28 mouse cellular contexts compared by ENCODE assay signal in the genomic region with DNA sequence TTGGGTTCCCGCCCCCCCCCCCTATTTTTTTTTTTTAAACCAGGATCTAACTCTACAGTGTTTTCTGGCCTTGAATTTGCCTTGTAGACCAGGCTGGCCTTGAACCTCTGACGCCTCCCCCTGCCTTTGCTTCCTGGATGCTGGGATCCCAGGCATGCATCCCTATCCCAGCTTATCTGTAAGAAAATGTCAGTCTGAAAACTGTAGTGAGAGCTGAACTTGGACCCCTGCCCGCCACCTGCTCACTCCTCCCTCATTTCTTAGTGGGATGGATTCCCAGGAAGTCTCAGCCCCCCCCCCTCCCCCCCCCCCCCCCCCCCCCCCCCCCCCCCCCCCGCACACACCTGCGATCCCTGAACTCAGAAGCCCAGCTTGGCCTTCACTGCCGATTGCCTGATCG. TPM values are rescaled to one million over a fixed set of nuclear protein-coding genes. Genes with fewer than 3 reads are reported as not detected.
DNase-seq lines count a peak whose midpoint lies in the region; ATAC-seq and TF ChIP-seq lines count a peak whose summit lies in the region.
"Had no signal": no experiment of that assay in that cellular context is flagged by ENCODE, and none has a peak within 500 bp of the region (broad histone marks: within the 10 kb centered on the region; RNA-seq: fewer than 3 reads in every experiment).

No protein-coding gene starts in this region.

- no peak overlapping the region for H3K9ac ChIP-seq in heart, postnatal 0 days (replicated peaks; ENCODE audit: low read depth, low read length)
- H3K9ac ChIP-seq in lung, embryonic 14.5 days, result no peak overlapping the region
- H3K9ac ChIP-seq in stomach, postnatal 0 days (ENCODE audit: low read length), result no peak overlapping the region
- H3K9ac ChIP-seq: forebrain, postnatal 0 days; heart, embryonic 13.5 days; hindbrain, embryonic 15.5 days; neural tube, embryonic 12.5 days had no signal

- DNase-seq in cerebellum, postnatal 10 days, result peak; percentile 26
- DNase-seq in cerebellum, adult 9-11 months, result no peak
- DNase-seq in heart, postnatal 0 days (ENCODE audit: low spot score), result no peak
- DNase-seq in heart, adult 9 months (ENCODE audit: low spot score in 2 of 2), result no peak
- DNase-seq in lung, embryonic 14.5 days, result no peak
- DNase-seq in lung, postnatal 10 days, result no peak
- DNase-seq in stomach, postnatal 0 days (ENCODE audit: low spot score), result no peak
- DNase-seq: adrenal gland, postnatal 25 days; cerebellum, adult 8-10 months; gastrocnemius, postnatal 36 days; kidney, postnatal 10 days; lung, postnatal 4 days; thymus, adult 18-20 months; thymus, postnatal 36 days had no signal

- H3K4me2 ChIP-seq in heart, postnatal 0 days (ENCODE audit: low read depth, low read length), result peak overlapping the region; percentile 37
- H3K4me2 ChIP-seq in lung, embryonic 14.5 days, result peak overlapping the region; percentile 34; the same call in 1 of the 2 replicates
- H3K4me2 ChIP-seq in stomach, postnatal 0 days (replicated peaks; ENCODE audit: low read depth), result peak overlapping the region; percentile 14; the same call in 1 of the 2 replicates
- H3K4me2 ChIP-seq: hindbrain, embryonic 15.5 days; liver, embryonic 11.5 days; neural tube, embryonic 12.5 days had no signal

- no peak overlapping the region for H3K27ac ChIP-seq in heart, postnatal 0 days (ENCODE audit: low read depth)
- no peak overlapping the region for H3K27ac ChIP-seq in lung, embryonic 14.5 days (ENCODE audit: low read depth)
- H3K27ac ChIP-seq in stomach, postnatal 0 days (replicated peaks), result no peak overlapping the region
- H3K27ac ChIP-seq: heart, embryonic 13.5 days; hindbrain, embryonic 15.5 days; left cerebral cortex, adult 2 months; neural tube, embryonic 12.5 days had no signal

- TF ChIP-seq EP300 in heart, postnatal 0 days (IDR thresholded peaks at IDR 0.05; ENCODE audit: low read depth), result no peak
- no peak for TF ChIP-seq EP300 in stomach, postnatal 0 days (optimal IDR thresholded peaks at IDR 0.05)

- H3K27me3 ChIP-seq in heart, postnatal 0 days (ENCODE audit: control insufficient read depth, insufficient read depth, low read length), result peaks cover 40% of the 10 kb centered on the region
- peaks cover 40% of the 10 kb centered on the region for H3K27me3 ChIP-seq in lung, embryonic 14.5 days (ENCODE audit: insufficient read depth, low read length)
- no peaks in the 10 kb centered on the region for H3K27me3 ChIP-seq in stomach, postnatal 0 days (ENCODE audit: control insufficient read depth, insufficient read depth, low read length)

- no peak for TF ChIP-seq CTCF in heart, postnatal 0 days (IDR thresholded peaks at IDR 0.05; ENCODE audit: low read depth)
- no peak for TF ChIP-seq CTCF in lung, embryonic 14.5 days (IDR thresholded peaks at IDR 0.05; ENCODE audit: low read depth)
- TF ChIP-seq CTCF in stomach, postnatal 0 days (IDR thresholded peaks at IDR 0.05; ENCODE audit: low read depth), result no peak

- no peak overlapping the region for H3K4me3 ChIP-seq in heart, postnatal 0 days (ENCODE audit: low read depth, low read length)
- H3K4me3 ChIP-seq in lung, embryonic 14.5 days (ENCODE audit: low read depth, low read length), result no peak overlapping the region
- H3K4me3 ChIP-seq in stomach, postnatal 0 days (ENCODE audit: low read depth, low read length), result no peak overlapping the region
- H3K4me3 ChIP-seq: hindbrain, embryonic 15.5 days; left cerebral cortex, adult 2 months; neural tube, embryonic 12.5 days had no signal

- ATAC-seq in heart, postnatal 0 days (ENCODE audit: insufficient read depth, low read depth), result no peak
- ATAC-seq in lung, embryonic 14.5 days (ENCODE audit: insufficient read depth), result no peak
- no peak for ATAC-seq in stomach, postnatal 0 days (ENCODE audit: low FRiP score, low TSS enrichment)
- ATAC-seq: forebrain, postnatal 0 days had no signal

- H3K36me3 ChIP-seq in heart, postnatal 0 days (replicated peaks; ENCODE audit: control insufficient read depth, insufficient read depth, low read length), result no peaks in the 10 kb centered on the region
- no peaks in the 10 kb centered on the region for H3K36me3 ChIP-seq in lung, embryonic 14.5 days (ENCODE audit: insufficient read depth)
- H3K36me3 ChIP-seq in stomach, postnatal 0 days (ENCODE audit: control insufficient read depth, insufficient read depth, low read length), result no peaks in the 10 kb centered on the region
- H3K36me3 ChIP-seq: heart, embryonic 13.5 days; hindbrain, embryonic 15.5 days; neural tube, embryonic 12.5 days had no signal

- no peaks in the 10 kb centered on the region for H3K9me3 ChIP-seq in heart, postnatal 0 days (replicated peaks; ENCODE audit: control insufficient read depth, low read length)
- H3K9me3 ChIP-seq in lung, embryonic 14.5 days (ENCODE audit: low read depth, low read length), result no peaks in the 10 kb centered on the region
- H3K9me3 ChIP-seq in stomach, postnatal 0 days (ENCODE audit: control insufficient read depth, low read length), result no peaks in the 10 kb centered on the region
- H3K9me3 ChIP-seq: heart, embryonic 13.5 days; hindbrain, embryonic 15.5 days; neural tube, embryonic 12.5 days had no signal

- peaks cover 17% of the 10 kb centered on the region for H3K4me1 ChIP-seq in heart, postnatal 0 days (ENCODE audit: control insufficient read depth, insufficient read depth)
- H3K4me1 ChIP-seq in lung, embryonic 14.5 days (ENCODE audit: insufficient read depth), result peaks cover 3% of the 10 kb centered on the region; the same call in 1 of the 2 replicates
- no peaks in the 10 kb centered on the region for H3K4me1 ChIP-seq in stomach, postnatal 0 days (replicated peaks; ENCODE audit: control insufficient read depth, insufficient read depth)

- 67% methylated on average over 5 of the region's 7 CpGs for WGBS in heart, postnatal 0 days
- 77% methylated on average over 6 of the region's 7 CpGs for WGBS in lung, embryonic 14.5 days
- WGBS in stomach, postnatal 0 days, result 62% methylated on average over 5 of the region's 7 CpGs

RNA-seq across cellular contexts. Expression of a gene that starts 3.4 kb away (rescaled TPM):
- 1.6 TPM in 1 of 2 replicates, not detected in the other for total RNA-seq in heart, postnatal 0 days (2014; rRNA removed; ENCODE audit: low replicate concordance)
- 1.3 and 1.7 TPM in 2 replicates for polyA plus RNA-seq in heart, postnatal 0 days (2015; fragmentation: Nextera tagmentation; extraction: Ambion mirVana)
- polyA plus RNA-seq in lung, embryonic 14.5 days (2014; fragmentation: Nextera tagmentation; extraction: Ambion mirVana), result 4.4 and 5.4 TPM in 2 replicates
- polyA plus RNA-seq in stomach, postnatal 0 days (2015; fragmentation: Nextera tagmentation; extraction: Ambion mirVana), result 208 and 229 TPM in 2 replicates
- total RNA-seq: common myeloid progenitor, adult 5-6 weeks; hematopoietic stem cell, adult 5-6 weeks had no signal

RNA-seq across cellular contexts. Expression of a gene that starts 25.3 kb away (rescaled TPM):
- total RNA-seq in heart, postnatal 0 days (2014; rRNA removed; ENCODE audit: low replicate concordance), result 13.0 and 13.2 TPM in 2 replicates
- 6.0 and 7.2 TPM in 2 replicates for polyA plus RNA-seq in heart, postnatal 0 days (2015; fragmentation: Nextera tagmentation; extraction: Ambion mirVana)
- 13.4 and 16.2 TPM in 2 replicates for polyA plus RNA-seq in lung, embryonic 14.5 days (2014; fragmentation: Nextera tagmentation; extraction: Ambion mirVana)
- polyA plus RNA-seq in stomach, postnatal 0 days (2015; fragmentation: Nextera tagmentation; extraction: Ambion mirVana), result 20.1 and 20.9 TPM in 2 replicates

RNA-seq across cellular contexts. Expression of a gene that starts 58.5 kb away (rescaled TPM):
- not detected in 2 replicates for total RNA-seq in heart, postnatal 0 days (2014; rRNA removed; ENCODE audit: low replicate concordance)
- polyA plus RNA-seq in heart, postnatal 0 days (2015; fragmentation: Nextera tagmentation; extraction: Ambion mirVana), result not detected in 2 replicates
- polyA plus RNA-seq in lung, embryonic 14.5 days (2014; fragmentation: Nextera tagmentation; extraction: Ambion mirVana), result not detected in 2 replicates
- polyA plus RNA-seq in stomach, postnatal 0 days (2015; fragmentation: Nextera tagmentation; extraction: Ambion mirVana), result 7.7 and 8.0 TPM in 2 replicates
- total RNA-seq: common myeloid progenitor, adult 5-6 weeks; forebrain, postnatal 0 days; hematopoietic stem cell, adult 5-6 weeks; megakaryocyte-erythroid progenitor cell, adult 5-6 weeks had no signal
- polyA plus RNA-seq: embryonic facial prominence, embryonic 11.5 days; forebrain, embryonic 11.5 days; forebrain, postnatal 0 days; heart, embryonic 13.5 days; hindbrain, embryonic 15.5 days; liver, embryonic 11.5 days; lung, adult 2 months; midbrain, embryonic 14.5 days; neural tube, embryonic 12.5 days; spleen, adult 2 months had no signal

Comparison
In these comparisons a context has a peak if more than half of its experiments do, and no peak if none do; other contexts are left out.
1. DNase-seq: peak in cerebellum, postnatal 10 days (2 of 2); none in cerebellum, adult 9-11 months (single experiment), heart, postnatal 0 days (single experiment), heart, adult 9 months (0 of 2), lung, embryonic 14.5 days (single experiment), lung, postnatal 10 days (single experiment) and stomach, postnatal 0 days (single experiment).
2. RNA of a gene that starts 3.4 kb away (polyA plus RNA-seq): 208 to 229 TPM in stomach, postnatal 0 days; 4.4 to 5.4 TPM in lung, embryonic 14.5 days and 1.3 to 1.7 TPM in heart, postnatal 0 days; every median in the first group is over 10 times any median in the second.
3. Peak in every context shown above with its lines, with median percentiles within 50 percentile points of each other: H3K4me2 ChIP-seq.